Mouse (Mus musculus) retina, postnatal 7 days (tissue): Measurements from ENCODE around the gene Asphd1.

Source experiments
- DNase-seq: peaks from one replicate; pipeline ENCODE4 v3.0.0-alpha.2; 2012; ENCODE audit warnings: low read depth, low spot score

Gene Asphd1

GRCm38 (mm10) chr7:126896912-126897311 lies 52.5 kb downstream of the Asphd1 start:
- no peak for DNase-seq
